Mouse (Mus musculus): ENCODE results near the gene Chst14. TPM values are rescaled to one million over a fixed set of nuclear protein-coding genes. Genes with fewer than 3 reads are reported as not detected.

Gene Chst14
- 4.7 and 6.0 TPM in 2 replicates for polyA plus RNA-seq (2015; fragmentation: Nextera tagmentation; extraction: Ambion mirVana)

- WGBS = 2% methylated on average over 43 of the region's 47 CpGs
- Histone ChIP-seq H3K27me3 (replicated peaks) (no peaks in the 10 kb centered on the region), H3K4me1 (peaks cover 19% of the 10 kb centered on the region), H3K4me2 (peak within 1 kb of the TSS; percentile 92), H3K36me3 (replicated peaks) (peaks cover 10% of the 10 kb centered on the region), H3K9ac (peak within 1 kb of the TSS; percentile 60), H3K9me3 (no peaks in the 10 kb centered on the region), H3K4me3 (peak within 1 kb of the TSS; percentile 53), H3K27ac (no peak within 1 kb of the TSS)
- ATAC-seq (replicated peaks) = peak; percentile 80
These were observed at the start of gene Chst14 for GRCm38 (mm10) chr2:118926361-118926997. Chst14 (plus strand) TSS chr2:118926496.

GRCm38 (mm10) chr2:118881019-118881418 is 45.3 kb upstream of the Chst14 start:
- H3K27ac ChIP-seq = no peak overlapping the region
- ATAC-seq (replicated peaks) = no peak
- WGBS = 82% methylated on average over 4 of the region's 4 CpGs

DNA sequence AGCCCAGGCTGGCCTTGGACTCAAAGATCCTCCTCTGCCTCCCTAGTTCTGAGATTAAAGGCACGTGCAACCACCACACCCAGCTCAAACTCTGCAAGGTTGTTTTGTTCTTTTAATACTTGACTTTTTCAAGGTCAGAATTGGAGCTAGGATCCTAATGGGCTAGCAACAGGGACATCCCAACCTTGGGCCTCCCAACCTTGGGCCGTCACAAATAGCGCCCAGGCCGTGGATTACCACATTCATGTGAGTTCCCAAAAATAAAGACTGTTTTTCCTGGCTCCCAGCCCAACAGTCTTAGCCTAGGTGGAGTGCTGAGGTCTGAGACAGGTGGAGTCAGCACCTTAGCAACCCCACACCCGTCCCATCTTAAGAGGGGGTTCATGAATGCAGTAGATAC is 44.3 kb upstream of the Chst14 start:
- Histone ChIP-seq H3K36me3 (replicated peaks) (no peaks in the 10 kb centered on the region), H3K27me3 (replicated peaks) (0 out of 2 replicates have a peak, but pooled peaks cover 6% of the 10 kb centered on the region), H3K4me1 (no peaks in the 10 kb centered on the region), H3K9me3 (no peaks in the 10 kb centered on the region), H3K4me2 (no peak overlapping the region), H3K4me3 (no peak overlapping the region), H3K9ac (no peak overlapping the region), H3K27ac (no peak overlapping the region)
- ATAC-seq (replicated peaks) = no peak
- WGBS = 86% methylated on average over 5 of the region's 5 CpGs

More at GRCm38 (mm10) chr2:118881019-118881418, 45.3 kb upstream of the Chst14 start:
- H3K4me3 ChIP-seq = no peak overlapping the region
- no peak overlapping the region for H3K4me2 ChIP-seq
- no peaks in the 10 kb centered on the region for H3K4me1 ChIP-seq
- no peak overlapping the region for H3K9ac ChIP-seq
- 0 out of 2 replicates have a peak, but pooled peaks cover 6% of the 10 kb centered on the region for H3K27me3 ChIP-seq (replicated peaks)
- H3K36me3 ChIP-seq (replicated peaks) = no peaks in the 10 kb centered on the region; the same call in 1 of the 2 replicates
- no peaks in the 10 kb centered on the region for H3K9me3 ChIP-seq

DNA sequence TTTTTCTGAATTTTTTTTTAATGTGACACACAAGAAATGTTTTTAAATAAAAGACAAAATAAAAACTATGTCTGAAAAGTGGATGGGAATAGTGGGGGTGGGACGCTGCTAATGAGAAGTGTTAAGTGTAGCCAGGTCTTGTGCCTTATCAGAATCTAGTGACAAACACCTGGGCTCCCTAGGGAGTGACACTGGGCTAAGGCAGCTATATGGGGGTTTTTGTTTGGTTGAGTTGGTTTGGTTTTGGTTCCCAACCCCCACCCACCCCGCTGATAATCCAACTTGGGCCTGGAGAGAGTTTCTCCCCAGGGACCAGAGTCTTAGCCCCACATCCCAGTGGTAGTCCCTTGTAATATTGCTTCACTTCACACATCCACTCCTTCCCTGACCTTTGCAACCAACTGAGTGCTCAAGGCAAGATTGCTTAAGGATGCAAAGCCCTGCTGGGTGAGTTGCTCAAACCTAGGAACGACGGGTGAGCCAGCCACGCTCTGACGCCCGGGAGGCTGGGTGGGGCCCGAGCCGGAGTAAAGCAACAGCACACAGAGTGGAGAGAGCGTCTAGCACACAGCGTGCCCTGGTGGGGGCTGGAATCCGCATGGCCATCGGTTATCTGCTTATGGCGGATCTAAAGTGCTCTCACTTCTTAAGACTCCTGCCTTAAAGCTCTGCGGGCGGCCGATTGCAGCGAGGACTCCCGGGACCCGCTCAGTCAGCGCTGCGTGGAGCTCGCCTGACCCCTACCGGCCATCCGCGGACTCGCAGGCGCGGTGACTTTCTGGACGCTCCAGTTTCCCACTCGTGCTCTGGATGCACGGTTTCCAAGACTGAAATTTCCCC is 43.2 kb upstream of the Chst14 start:
- ATAC-seq (replicated peaks) = peak; percentile 85

DNA sequence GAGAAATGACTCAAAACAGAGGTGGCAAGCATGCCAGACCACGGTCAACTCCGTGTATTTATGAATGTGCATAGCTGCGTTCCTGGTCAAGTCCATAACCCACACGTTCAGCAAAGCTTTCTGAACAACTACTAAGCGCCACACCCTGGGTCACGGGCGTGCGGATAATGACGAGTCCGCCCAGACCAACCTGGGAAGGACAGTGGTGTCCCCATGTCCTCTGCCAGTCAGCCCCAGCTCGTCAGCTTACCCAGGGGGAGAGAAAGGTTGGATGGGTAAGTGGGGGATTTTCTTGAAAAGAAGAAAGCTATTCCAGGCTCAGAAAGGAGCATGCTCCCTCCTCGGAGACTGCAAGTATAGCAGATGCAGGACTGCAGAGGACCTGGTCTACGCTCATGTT is 38.9 kb upstream of the Chst14 start:
- 0 out of 2 replicates have a peak, but pooled peaks cover 6% of the 10 kb centered on the region for H3K27me3 ChIP-seq (replicated peaks)
- peak overlapping the region; percentile 35 for H3K4me2 ChIP-seq
- H3K9me3 ChIP-seq = no peaks in the 10 kb centered on the region
- H3K4me1 ChIP-seq = peaks cover 6% of the 10 kb centered on the region
- no peak overlapping the region for H3K27ac ChIP-seq
- WGBS = 65% methylated on average over 13 of the region's 13 CpGs
- H3K36me3 ChIP-seq (replicated peaks) = no peaks in the 10 kb centered on the region
- no peak overlapping the region for H3K9ac ChIP-seq
- no peak for ATAC-seq (replicated peaks)
- H3K4me3 ChIP-seq = 0 out of 2 replicates have a peak overlapping the region, but pooled peaks have one; percentile 9

More for the DNA sequence above, 43.2 kb upstream of the Chst14 start:
- Histone ChIP-seq H3K27me3 (replicated peaks) (0 out of 2 replicates have a peak, but pooled peaks cover 6% of the 10 kb centered on the region), H3K4me2 (peak overlapping the region; percentile 80), H3K9me3 (no peaks in the 10 kb centered on the region), H3K27ac (no peak overlapping the region), H3K4me1 (peaks cover 6% of the 10 kb centered on the region), H3K9ac (peak overlapping the region; percentile 30), H3K36me3 (replicated peaks) (no peaks in the 10 kb centered on the region), H3K4me3 (peak overlapping the region; percentile 39)
- 2% methylated on average over 32 of the region's 32 CpGs for WGBS

DNA sequence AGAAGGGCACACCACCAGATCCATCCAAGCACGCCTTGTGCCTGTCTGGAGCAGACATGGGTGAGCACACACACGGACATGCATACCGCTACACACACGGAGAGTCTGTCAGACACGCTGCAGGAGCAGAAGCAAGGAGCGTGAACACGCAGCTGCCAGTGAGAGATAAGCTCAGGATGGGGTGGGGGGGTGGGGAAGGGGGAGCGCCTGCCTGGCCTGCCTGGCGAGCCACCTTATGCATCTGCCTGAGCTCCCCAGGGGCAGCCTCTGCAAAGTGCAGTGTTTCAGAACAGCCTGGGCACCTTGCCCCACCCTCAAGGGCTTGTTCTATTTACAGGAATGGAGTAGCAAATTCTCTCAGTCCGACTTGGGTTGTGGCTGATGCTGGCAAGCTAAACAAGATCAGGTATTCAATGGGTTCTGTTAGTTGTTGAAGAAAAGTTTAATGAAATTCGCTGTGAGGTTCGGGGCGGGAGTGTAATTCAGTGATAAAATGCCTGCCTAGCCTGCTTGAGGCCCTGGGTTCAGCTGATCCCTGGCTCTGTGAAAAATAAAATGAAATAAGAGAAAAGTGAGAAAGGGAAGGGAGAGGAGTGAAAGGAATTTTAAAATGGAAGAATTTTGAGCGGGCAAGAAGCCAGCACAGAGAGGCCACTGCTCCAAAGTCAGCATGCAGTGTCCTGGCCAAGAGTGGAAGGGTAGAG is 38.3 kb upstream of the Chst14 start:
- Histone ChIP-seq H3K4me2 (peak overlapping the region; percentile 35), H3K9me3 (no peaks in the 10 kb centered on the region), H3K4me3 (0 out of 2 replicates have a peak overlapping the region, but pooled peaks have one; percentile 9), H3K36me3 (replicated peaks) (no peaks in the 10 kb centered on the region), H3K27ac (no peak overlapping the region), H3K9ac (no peak overlapping the region), H3K27me3 (replicated peaks) (peaks cover 9% of the 10 kb centered on the region; the same call in 1 of the 2 replicates), H3K4me1 (peaks cover 6% of the 10 kb centered on the region)
- WGBS = 25% methylated on average over 14 of the region's 14 CpGs
- ATAC-seq (replicated peaks) = peak; percentile 63

DNA sequence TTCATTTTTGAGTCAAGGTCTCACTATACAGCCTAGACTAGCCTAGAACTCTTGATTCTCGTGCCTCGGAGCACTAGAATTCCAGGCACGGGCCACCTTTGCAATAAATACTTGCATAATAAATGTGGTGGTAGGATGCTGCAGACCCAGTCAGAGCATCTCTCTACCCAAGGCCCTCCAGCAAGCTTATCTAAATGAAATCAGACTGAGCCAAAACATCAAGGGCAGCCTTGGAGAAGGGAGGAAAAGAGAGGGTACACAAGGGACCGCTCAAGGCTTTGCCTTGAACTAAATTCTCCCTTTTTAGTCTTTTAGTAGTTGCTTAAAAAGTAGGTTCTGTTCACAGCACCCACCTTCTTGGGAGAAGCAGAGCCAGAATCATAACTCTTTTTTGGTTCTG is 35.1 kb upstream of the Chst14 start:
- no peak for ATAC-seq (replicated peaks)
- WGBS = 93% methylated on average over 4 of the region's 4 CpGs
- peaks cover 8% of the 10 kb centered on the region for H3K4me1 ChIP-seq
- H3K9ac ChIP-seq = no peak overlapping the region
- no peaks in the 10 kb centered on the region for H3K9me3 ChIP-seq
- no peaks in the 10 kb centered on the region for H3K36me3 ChIP-seq (replicated peaks)
- H3K4me3 ChIP-seq = no peak overlapping the region
- H3K27ac ChIP-seq = no peak overlapping the region
- H3K27me3 ChIP-seq (replicated peaks) = peaks cover 28% of the 10 kb centered on the region
- H3K4me2 ChIP-seq = no peak overlapping the region

DNA sequence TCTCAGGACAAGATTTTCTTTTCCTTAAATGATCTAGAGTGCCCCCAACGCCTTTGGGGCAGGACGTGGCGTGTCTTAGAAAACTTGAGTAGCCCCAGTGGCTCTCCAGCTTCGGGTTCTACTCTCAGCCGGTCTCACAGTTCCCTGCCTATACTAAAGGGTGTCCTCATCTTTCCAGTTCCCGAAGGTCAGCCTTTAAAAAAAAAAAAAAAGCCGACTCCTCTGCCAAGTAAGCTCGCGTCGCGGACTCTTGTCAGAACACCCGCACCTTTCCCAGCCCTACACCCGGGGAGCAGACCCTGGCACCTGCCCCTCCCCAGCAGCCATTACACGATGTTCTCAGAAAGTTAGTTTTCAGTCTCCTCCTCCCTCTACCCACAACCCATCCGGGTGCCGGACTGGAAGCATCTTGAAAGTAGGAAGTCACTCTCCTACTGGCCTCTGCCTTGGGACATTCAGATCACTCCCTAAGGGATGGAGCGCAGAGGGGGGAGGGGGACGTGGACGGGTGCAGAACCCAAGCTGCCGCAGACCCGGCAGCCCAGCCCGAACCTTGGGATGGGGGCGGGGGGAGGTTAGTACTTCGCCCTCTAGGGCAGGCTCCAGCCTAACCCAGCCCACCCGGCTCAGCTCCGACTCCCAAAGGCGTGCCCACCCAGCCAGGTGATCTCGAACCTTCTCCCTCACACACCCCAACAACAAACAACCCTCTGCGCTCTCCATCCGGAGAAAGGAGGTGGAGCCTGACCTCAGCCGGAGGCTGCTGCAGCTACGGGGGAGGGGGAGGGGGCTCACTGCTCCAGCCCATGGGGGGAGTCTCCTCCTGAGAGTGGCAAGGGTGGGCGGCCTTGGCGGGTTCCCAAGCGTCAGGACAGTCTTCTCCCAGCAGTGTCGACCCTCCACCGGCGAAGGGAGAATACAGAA is 30.0 kb upstream of the Chst14 start:
- peak overlapping the region; percentile 40 for H3K9ac ChIP-seq
- H3K4me1 ChIP-seq = peaks cover 34% of the 10 kb centered on the region
- H3K36me3 ChIP-seq (replicated peaks) = no peaks in the 10 kb centered on the region

GRCm38 (mm10) chr2:118896914-118897291 is 29.4 kb upstream of the Chst14 start:
- H3K27me3 ChIP-seq (replicated peaks) = peaks cover 64% of the 10 kb centered on the region
- H3K4me3 ChIP-seq = peak overlapping the region; percentile 41
- peaks cover 34% of the 10 kb centered on the region for H3K4me1 ChIP-seq
- no peaks in the 10 kb centered on the region for H3K36me3 ChIP-seq (replicated peaks)
- no peaks in the 10 kb centered on the region for H3K9me3 ChIP-seq
- 0% methylated on average over 13 of the region's 13 CpGs for WGBS
- H3K9ac ChIP-seq = peak overlapping the region; percentile 40
- H3K4me2 ChIP-seq = peak overlapping the region; percentile 80
- H3K27ac ChIP-seq = no peak overlapping the region
- no peak for ATAC-seq (replicated peaks)

More for the DNA sequence above, 30.0 kb upstream of the Chst14 start:
- ATAC-seq (replicated peaks) = no peak
- H3K27me3 ChIP-seq (replicated peaks) = peaks cover 64% of the 10 kb centered on the region
- H3K27ac ChIP-seq = no peak overlapping the region
- H3K9me3 ChIP-seq = no peaks in the 10 kb centered on the region
- WGBS = under 1% methylated on average over 38 of the region's 38 CpGs
- peak overlapping the region; percentile 80 for H3K4me2 ChIP-seq
- peak overlapping the region; percentile 41 for H3K4me3 ChIP-seq

GRCm38 (mm10) chr2:118897392-118897791 is 28.9 kb upstream of the Chst14 start:
- Histone ChIP-seq H3K9me3 (no peaks in the 10 kb centered on the region), H3K4me1 (peaks cover 34% of the 10 kb centered on the region), H3K4me3 (peak overlapping the region; percentile 41; the same call in 1 of the 2 replicates), H3K27ac (no peak overlapping the region), H3K27me3 (replicated peaks) (peaks cover 64% of the 10 kb centered on the region), H3K36me3 (replicated peaks) (no peaks in the 10 kb centered on the region), H3K4me2 (peak overlapping the region; percentile 80), H3K9ac (no peak overlapping the region)
- 4% methylated on average over 7 of the region's 7 CpGs for WGBS
- no peak for ATAC-seq (replicated peaks)

GRCm38 (mm10) chr2:118897808-118898207 is 28.5 kb upstream of the Chst14 start:
- 0% methylated on average over 11 of the region's 11 CpGs for WGBS
- Histone ChIP-seq H3K4me2 (no peak overlapping the region; the same call in 1 of the 2 replicates), H3K9me3 (no peaks in the 10 kb centered on the region), H3K4me3 (no peak overlapping the region), H3K9ac (no peak overlapping the region), H3K27me3 (replicated peaks) (peaks cover 63% of the 10 kb centered on the region), H3K27ac (no peak overlapping the region), H3K4me1 (peaks cover 35% of the 10 kb centered on the region), H3K36me3 (replicated peaks) (no peaks in the 10 kb centered on the region)
- no peak for ATAC-seq (replicated peaks)

All from midbrain, embryonic 15.5 days (tissue).